In genomic region chr16:31878052-31878451, GRCm38 (mm10) we compare ENCODE assay signal across 15 mouse cellular contexts. TPM values are rescaled to one million over a fixed set of nuclear protein-coding genes. Genes with fewer than 3 reads are reported as not detected.
"Had no signal": no experiment of that assay in that cellular context is flagged by ENCODE, and none has a peak within 500 bp of the region (broad histone marks: within the 10 kb centered on the region; RNA-seq: fewer than 3 reads in every experiment).

No protein-coding gene starts in this region.

- H3K27ac ChIP-seq: kidney, postnatal 0 days; limb, embryonic 12.5 days; limb, embryonic 15.5 days; liver, embryonic 14.5 days; midbrain, embryonic 10.5 days; midbrain, embryonic 13.5 days; stomach, postnatal 0 days had no signal

- H3K9ac ChIP-seq: limb, embryonic 15.5 days; liver, embryonic 14.5 days; liver, postnatal 0 days; lung, embryonic 14.5 days; midbrain, embryonic 13.5 days had no signal

- DNase-seq: right cerebral cortex, adult 18-20 months had no signal

- H3K27me3 ChIP-seq: limb, embryonic 15.5 days had no signal

- H3K4me3 ChIP-seq: megakaryocyte, embryonic 14.5 days; midbrain, embryonic 13.5 days; myocyte had no signal

- H3K9me3 ChIP-seq: limb, embryonic 12.5 days; limb, embryonic 15.5 days; megakaryocyte, embryonic 14.5 days; midbrain, embryonic 10.5 days; midbrain, embryonic 13.5 days had no signal

RNA-seq across cellular contexts. Expression of gene Meltf, which starts 0.6 kb away (rescaled TPM):
- total RNA-seq: monocyte, adult 5-6 weeks had no signal
- polyA plus RNA-seq: kidney, embryonic 14.5 days; myocyte; neural tube, embryonic 11.5 days; stomach, postnatal 0 days had no signal

RNA-seq across cellular contexts. Expression of gene Pigz, which starts 55.6 kb away (rescaled TPM):
- total RNA-seq: monocyte, adult 5-6 weeks had no signal
